Comparison of ENCODE assay signal across 25 mouse cellular contexts in the genomic region with DNA sequence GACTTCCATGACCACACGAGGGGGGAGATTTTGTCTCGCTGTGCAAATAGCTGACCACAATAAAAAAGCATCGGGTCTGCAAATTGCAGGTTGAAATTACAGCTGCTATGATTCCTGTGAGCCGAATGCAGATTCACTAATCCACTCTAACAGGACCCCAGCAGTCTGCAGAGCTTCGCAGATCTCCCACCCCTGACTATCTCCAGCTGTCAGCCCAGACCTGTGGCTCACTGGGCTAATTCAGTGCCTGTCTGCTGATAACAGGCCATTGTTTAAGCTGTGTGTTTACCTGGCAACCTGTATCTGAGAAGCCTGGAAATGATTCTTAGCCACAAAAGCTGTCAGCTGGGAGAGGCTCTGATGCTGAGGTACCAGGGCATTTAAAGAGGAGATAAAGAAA. TPM values are rescaled to one million over a fixed set of nuclear protein-coding genes. Genes with fewer than 3 reads are reported as not detected.
A peak's percentile ranks its signal among the peaks of the same experiment; 100 is the strongest.
DNase-seq lines count a peak whose midpoint lies in the region; ATAC-seq and TF ChIP-seq lines count a peak whose summit lies in the region.
"Had no signal": no experiment of that assay in that cellular context is flagged by ENCODE, and none has a peak within 500 bp of the region (broad histone marks: within the 10 kb centered on the region; RNA-seq: fewer than 3 reads in every experiment).

No protein-coding gene starts in this region.

- H3K4me3 ChIP-seq in forebrain, embryonic 13.5 days: no peak overlapping the region
- no peak overlapping the region for H3K4me3 ChIP-seq in forebrain, embryonic 14.5 days (ENCODE audit: low read depth, low read length)
- no peak overlapping the region for H3K4me3 ChIP-seq in hindbrain, embryonic 15.5 days
- H3K4me3 ChIP-seq in midbrain, embryonic 15.5 days: no peak overlapping the region
- H3K4me3 ChIP-seq: embryonic facial prominence, embryonic 15.5 days; heart, adult 2 months had no signal

- no peak overlapping the region for H3K9ac ChIP-seq in forebrain, embryonic 13.5 days
- no peak overlapping the region for H3K9ac ChIP-seq in forebrain, embryonic 14.5 days (ENCODE audit: low read length)
- H3K9ac ChIP-seq in hindbrain, embryonic 15.5 days: no peak overlapping the region
- no peak overlapping the region for H3K9ac ChIP-seq in midbrain, embryonic 15.5 days
- H3K9ac ChIP-seq: embryonic facial prominence, embryonic 15.5 days; liver, postnatal 0 days had no signal

- no peaks in the 10 kb centered on the region for H3K9me3 ChIP-seq in forebrain, embryonic 13.5 days (replicated peaks)
- H3K9me3 ChIP-seq in forebrain, embryonic 14.5 days (replicated peaks; ENCODE audit: control insufficient read depth, low read length): no peaks in the 10 kb centered on the region
- H3K9me3 ChIP-seq in hindbrain, embryonic 15.5 days: no peaks in the 10 kb centered on the region
- no peaks in the 10 kb centered on the region for H3K9me3 ChIP-seq in midbrain, embryonic 15.5 days
- H3K9me3 ChIP-seq: embryonic facial prominence, embryonic 15.5 days had no signal

- no peak for TF ChIP-seq CTCF in brain, embryonic 14.5 days (IDR thresholded peaks at IDR 0.05; ENCODE audit: borderline replicate concordance, extremely low read depth, insufficient read depth, insufficient read length)

- ATAC-seq in forebrain, embryonic 13.5 days: no peak
- ATAC-seq in forebrain, embryonic 14.5 days: no peak
- peak; percentile 43; the same call in 1 of the 2 replicates for ATAC-seq in hindbrain, embryonic 15.5 days (ENCODE audit: low FRiP score, low read depth)
- ATAC-seq in midbrain, embryonic 15.5 days (replicated peaks): peak; percentile 55; the same call in 1 of the 2 replicates
- ATAC-seq in granulocyte monocyte progenitor cell, adult 5-6 weeks (replicated peaks; ENCODE audit: poor library complexity, severe bottlenecking): no peak
- ATAC-seq: liver, postnatal 0 days had no signal

- H3K27ac ChIP-seq in forebrain, embryonic 13.5 days: no peak overlapping the region
- H3K27ac ChIP-seq in forebrain, embryonic 14.5 days (ENCODE audit: low read depth, low read length): no peak overlapping the region
- no peak overlapping the region for H3K27ac ChIP-seq in hindbrain, embryonic 15.5 days (replicated peaks)
- no peak overlapping the region for H3K27ac ChIP-seq in midbrain, embryonic 15.5 days
- H3K27ac ChIP-seq: embryonic facial prominence, embryonic 15.5 days; heart, adult 2 months had no signal

- H3K4me2 ChIP-seq in forebrain, embryonic 13.5 days: peak overlapping the region; percentile 9; the same call in 1 of the 2 replicates
- H3K4me2 ChIP-seq in forebrain, embryonic 14.5 days (ENCODE audit: low read length): no peak overlapping the region
- H3K4me2 ChIP-seq in hindbrain, embryonic 15.5 days: peak overlapping the region; percentile 25; the same call in 1 of the 2 replicates
- 0 out of 2 replicates have a peak overlapping the region, but pooled peaks have one; percentile 20 for H3K4me2 ChIP-seq in midbrain, embryonic 15.5 days
- H3K4me2 ChIP-seq: embryonic facial prominence, embryonic 15.5 days had no signal

- no peaks in the 10 kb centered on the region for H3K36me3 ChIP-seq in forebrain, embryonic 13.5 days (ENCODE audit: poor library complexity, severe bottlenecking)
- no peaks in the 10 kb centered on the region for H3K36me3 ChIP-seq in forebrain, embryonic 14.5 days (ENCODE audit: control insufficient read depth, insufficient read depth, low read length)
- H3K36me3 ChIP-seq in hindbrain, embryonic 15.5 days: no peaks in the 10 kb centered on the region
- no peaks in the 10 kb centered on the region for H3K36me3 ChIP-seq in midbrain, embryonic 15.5 days (replicated peaks)
- H3K36me3 ChIP-seq: embryonic facial prominence, embryonic 15.5 days had no signal

- DNase-seq in forebrain, embryonic 14.5 days (ENCODE audit: low spot score): no peak
- DNase-seq in brain, embryonic 14.5 days (ENCODE audit: low read depth): peak; percentile 70
- DNase-seq in c-Kit-positive CD71-positive TER-119-positive erythroid progenitor cells, embryonic 14.5 days (ENCODE audit: low spot score): no peak
- DNase-seq in kidney, adult 9 months: no peak
- DNase-seq: adrenal gland, postnatal 10 days; cerebellum, adult 18-20 months; heart, adult 2 months; kidney, adult 2 months; liver; liver, postnatal 0 days; lung, postnatal 14 days; right cerebral cortex, adult 18-20 months; thymus, adult 2 months had no signal

- H3K27me3 ChIP-seq in forebrain, embryonic 13.5 days: no peaks in the 10 kb centered on the region
- H3K27me3 ChIP-seq in forebrain, embryonic 14.5 days (replicated peaks; ENCODE audit: control insufficient read depth, insufficient read depth, low read length): no peaks in the 10 kb centered on the region
- H3K27me3 ChIP-seq in hindbrain, embryonic 15.5 days: no peaks in the 10 kb centered on the region
- no peaks in the 10 kb centered on the region for H3K27me3 ChIP-seq in midbrain, embryonic 15.5 days (replicated peaks)
- H3K27me3 ChIP-seq: embryonic facial prominence, embryonic 15.5 days had no signal

- TF ChIP-seq POLR2A in brain, embryonic 14.5 days (IDR thresholded peaks at IDR 0.05; ENCODE audit: borderline replicate concordance, extremely low read depth, insufficient read depth, insufficient read length, poor library complexity, severe bottlenecking): no peak

- H3K4me1 ChIP-seq in forebrain, embryonic 13.5 days: peaks cover 35% of the 10 kb centered on the region
- peaks cover 17% of the 10 kb centered on the region; the same call in 1 of the 2 replicates for H3K4me1 ChIP-seq in forebrain, embryonic 14.5 days (ENCODE audit: control insufficient read depth, insufficient read depth, low read length)
- H3K4me1 ChIP-seq in hindbrain, embryonic 15.5 days (replicated peaks): peaks cover 19% of the 10 kb centered on the region
- H3K4me1 ChIP-seq in midbrain, embryonic 15.5 days: peaks cover 17% of the 10 kb centered on the region
- H3K4me1 ChIP-seq: embryonic facial prominence, embryonic 15.5 days had no signal

- WGBS in forebrain, embryonic 13.5 days: 20% methylated on average over 5 of the region's 5 CpGs
- WGBS in forebrain, embryonic 14.5 days: 27% methylated on average over 5 of the region's 5 CpGs
- WGBS in hindbrain, embryonic 15.5 days: 21% methylated on average over 5 of the region's 5 CpGs
- WGBS in midbrain, embryonic 15.5 days: 14% methylated on average over 5 of the region's 5 CpGs

RNA-seq across cellular contexts. Expression of a gene that starts 20.8 kb away (rescaled TPM):
- 0.19 and 0.28 TPM in 2 replicates for polyA plus RNA-seq in forebrain, embryonic 13.5 days (2015; fragmentation: Nextera tagmentation; extraction: Ambion mirVana)
- not detected in 2 replicates for polyA plus RNA-seq in forebrain, embryonic 14.5 days (2014; fragmentation: Nextera tagmentation; extraction: Ambion mirVana)
- 0.19 and 0.29 TPM in 2 replicates for polyA plus RNA-seq in brain, embryonic 14.5 days (2012; rRNA removed)
- 0.21 TPM in 1 of 2 replicates, not detected in the other for polyA plus RNA-seq in hindbrain, embryonic 15.5 days (2015; fragmentation: Nextera tagmentation; extraction: Ambion mirVana)
- 0.23 TPM in 1 of 2 replicates, not detected in the other for polyA plus RNA-seq in midbrain, embryonic 15.5 days (2015; fragmentation: Nextera tagmentation; extraction: Ambion mirVana)
- total RNA-seq in granulocyte monocyte progenitor cell, adult 5-6 weeks (2014; fragmentation: Nextera tagmentation): not detected in 2 replicates
- total RNA-seq in granulocyte monocyte progenitor cell, adult 5-6 weeks (2017): not detected in 2 replicates
- total RNA-seq: heart, adult 2 months; layer of hippocampus, postnatal 25 days; left cerebral cortex, postnatal 25 days; megakaryocyte-erythroid progenitor cell, adult 5-6 weeks had no signal
- polyA plus RNA-seq: cortical plate, adult 2 months; embryonic facial prominence, embryonic 15.5 days; kidney, adult 2 months; large intestine, adult 2 months; liver, postnatal 0 days; small intestine, adult 2 months; stomach, embryonic 14.5 days had no signal

RNA-seq across cellular contexts. Expression of a gene that starts 29.2 kb away (rescaled TPM):
- polyA plus RNA-seq in forebrain, embryonic 13.5 days (2015; fragmentation: Nextera tagmentation; extraction: Ambion mirVana): 0.09 TPM in 1 of 2 replicates, not detected in the other
- polyA plus RNA-seq in forebrain, embryonic 14.5 days (2014; fragmentation: Nextera tagmentation; extraction: Ambion mirVana): 0.25 and 0.32 TPM in 2 replicates
- 0.14 and 0.16 TPM in 2 replicates for polyA plus RNA-seq in brain, embryonic 14.5 days (2012; rRNA removed)
- polyA plus RNA-seq in hindbrain, embryonic 15.5 days (2015; fragmentation: Nextera tagmentation; extraction: Ambion mirVana): 0.17 and 0.46 TPM in 2 replicates
- polyA plus RNA-seq in midbrain, embryonic 15.5 days (2015; fragmentation: Nextera tagmentation; extraction: Ambion mirVana): 0.18 and 0.26 TPM in 2 replicates
- not detected in 2 replicates for total RNA-seq in granulocyte monocyte progenitor cell, adult 5-6 weeks (2014; fragmentation: Nextera tagmentation)
- not detected in 2 replicates for total RNA-seq in granulocyte monocyte progenitor cell, adult 5-6 weeks (2017)
- total RNA-seq: megakaryocyte-erythroid progenitor cell, adult 5-6 weeks had no signal

Comparison
In these comparisons a context has a peak if more than half of its experiments do, and no peak if none do; other contexts are left out.
1. ATAC-seq: peak in hindbrain, embryonic 15.5 days (single experiment) and midbrain, embryonic 15.5 days (single experiment); none in forebrain, embryonic 13.5 days (single experiment), forebrain, embryonic 14.5 days (single experiment) and granulocyte monocyte progenitor cell, adult 5-6 weeks (single experiment).